Mouse (Mus musculus) limb, embryonic 12.5 days (tissue): ENCODE measurements around the gene Tubb4b. TPM values are rescaled to one million over a fixed set of nuclear protein-coding genes. Genes with fewer than 3 reads are reported as not detected.

Experiments
- ATAC-seq: fragments of 200-750 bp; cut with Nextera tagmentation; 2 replicates; pipeline ENCODE4 v1.8.0; 2017; ENCODE audit warnings: low read depth, moderate TSS enrichment; ENCODE audit not compliant: insufficient number of reproducible peaks, insufficient read depth, low FRiP score, low TSS enrichment
- H3K27ac ChIP-seq: fragments of 300-500 bp; sonication (generic); 2 replicates; pipeline ENCODE4 v1.5.1; 2016; ENCODE audit warnings: mild to moderate bottlenecking, moderate library complexity
- H3K27me3 ChIP-seq: fragments of 300-500 bp; sonication (generic); 2 replicates; pipeline ENCODE4 v1.6.1; 2016; ENCODE audit warnings: mild to moderate bottlenecking, moderate library complexity
- H3K36me3 ChIP-seq: fragments of 300-500 bp; sonication (generic); 2 replicates; pipeline ENCODE4 v1.6.1; 2016; ENCODE audit warnings: mild to moderate bottlenecking, moderate library complexity
- H3K4me1 ChIP-seq: fragments of 300-500 bp; sonication (generic); replicated peaks from 2 replicates; pipeline ENCODE4 v1.6.1; 2016
- H3K4me2 ChIP-seq: fragments of 300-500 bp; sonication (generic); 2 replicates; pipeline ENCODE4 v1.6.1; 2016; ENCODE audit warnings: mild to moderate bottlenecking, moderate library complexity
- H3K4me3 ChIP-seq: fragments of 300-500 bp; sonication (generic); replicated peaks from 2 replicates; pipeline ENCODE4 v1.5.1; 2016; ENCODE audit warnings: mild to moderate bottlenecking
- H3K9ac ChIP-seq: fragments of 300-500 bp; sonication (generic); replicated peaks from 2 replicates; pipeline ENCODE4 v1.6.1; 2016; ENCODE audit warnings: mild to moderate bottlenecking, moderate library complexity
- H3K9me3 ChIP-seq: fragments of 300-500 bp; sonication (generic); 2 replicates; pipeline ENCODE4 v1.6.1; 2016; ENCODE audit warnings: mild to moderate bottlenecking, moderate library complexity
- WGBS: fragments of 180-500 bp; shearing (Covaris S2); methylation state at CpG from one replicate; pipeline ENCODE4 v1.1.7; 2016; 5-methylcytosine and 5-hydroxymethylcytosine counted together
- polyA plus RNA-seq: library from polyadenylated mRNA; unstranded; fragments of >200 nt; fragmentation: Nextera tagmentation; extraction: Ambion mirVana; gene quantifications from 2 replicates; pipeline ENCODE4 v1.2.1, GENCODE M21; 2016

Tubb4b gene
- polyA plus RNA-seq, 1 experiment from 2014 or later = 489 TPM

- H3K27me3 ChIP-seq = peaks cover 67% of the 10 kb centered on the region
- H3K9ac ChIP-seq = no peak overlapping the region
- no peak overlapping the region for H3K27ac ChIP-seq
- no peak overlapping the region for H3K4me3 ChIP-seq
- peaks cover 29% of the 10 kb centered on the region for H3K4me1 ChIP-seq
- 97% methylated on average over 7 of the region's 7 CpGs for WGBS
- no peaks in the 10 kb centered on the region for H3K9me3 ChIP-seq
- no peaks in the 10 kb centered on the region for H3K36me3 ChIP-seq
- ATAC-seq = no peak
- no peak overlapping the region for H3K4me2 ChIP-seq
These were observed 40.0 kb downstream of the Tubb4b start for GRCm38 (mm10) chr2:25184496-25184895.

- peaks cover 73% of the 10 kb centered on the region for H3K27me3 ChIP-seq
- H3K36me3 ChIP-seq = no peaks in the 10 kb centered on the region
- no peak overlapping the region for H3K27ac ChIP-seq
- 69% methylated on average over 2 of the region's 2 CpGs for WGBS
- H3K9ac ChIP-seq = no peak overlapping the region
- peaks cover 39% of the 10 kb centered on the region for H3K4me1 ChIP-seq
- H3K4me2 ChIP-seq = peak overlapping the region; percentile 8; the same call in 1 of the 2 replicates
- ATAC-seq = no peak
- H3K9me3 ChIP-seq = no peaks in the 10 kb centered on the region
- H3K4me3 ChIP-seq = no peak overlapping the region
These were observed 41.2 kb downstream of the Tubb4b start for GRCm38 (mm10) chr2:25183336-25183735.

- H3K4me3 ChIP-seq = peak overlapping the region; percentile 9; the same call in 1 of the 2 replicates
- no peaks in the 10 kb centered on the region for H3K36me3 ChIP-seq
- ATAC-seq = no peak
- no peak overlapping the region for H3K27ac ChIP-seq
- WGBS = 24% methylated on average over 6 of the region's 6 CpGs
- H3K4me1 ChIP-seq = peaks cover 46% of the 10 kb centered on the region
- H3K27me3 ChIP-seq = peaks cover 78% of the 10 kb centered on the region
- H3K9me3 ChIP-seq = no peaks in the 10 kb centered on the region
- H3K9ac ChIP-seq = no peak overlapping the region
- peak overlapping the region; percentile 86 for H3K4me2 ChIP-seq
These were observed 41.8 kb downstream of the Tubb4b start for GRCm38 (mm10) chr2:25182664-25183063.

- H3K36me3 ChIP-seq = no peaks in the 10 kb centered on the region
- WGBS = 1% methylated on average over 17 of the region's 17 CpGs
- peaks cover 53% of the 10 kb centered on the region for H3K4me1 ChIP-seq
- H3K9ac ChIP-seq = peak overlapping the region; percentile 54; the same call in 1 of the 2 replicates
- H3K27ac ChIP-seq = peak overlapping the region; percentile 67; the same call in 1 of the 2 replicates
- peak overlapping the region; percentile 86 for H3K4me2 ChIP-seq
- H3K4me3 ChIP-seq = peak overlapping the region; percentile 58
- peaks cover 81% of the 10 kb centered on the region for H3K27me3 ChIP-seq
- H3K9me3 ChIP-seq = no peaks in the 10 kb centered on the region
- ATAC-seq = no peak
These were observed 42.6 kb downstream of the Tubb4b start for GRCm38 (mm10) chr2:25181891-25182397.

GRCm38 (mm10) chr2:25180973-25181890, 43.3 kb downstream of the Tubb4b start:
- no peaks in the 10 kb centered on the region for H3K9me3 ChIP-seq
- peak; percentile 12; the same call in 1 of the 2 replicates for ATAC-seq
- peak overlapping the region; percentile 67; the same call in 1 of the 2 replicates for H3K27ac ChIP-seq
- no peaks in the 10 kb centered on the region for H3K36me3 ChIP-seq
- peaks cover 76% of the 10 kb centered on the region for H3K27me3 ChIP-seq
- H3K4me1 ChIP-seq = peaks cover 60% of the 10 kb centered on the region
- under 1% methylated on average over 100 of the region's 100 CpGs for WGBS
- peak overlapping the region; percentile 54 for H3K9ac ChIP-seq
- peak overlapping the region; percentile 58 for H3K4me3 ChIP-seq
- H3K4me2 ChIP-seq = peak overlapping the region; percentile 86

GRCm38 (mm10) chr2:25180478-25180903, 44.0 kb downstream of the Tubb4b start, which contains the start of gene Nrarp:
Nrarp (plus strand) TSS chr2:25180758.
- peaks cover 76% of the 10 kb centered on the region for H3K27me3 ChIP-seq
- peak within 1 kb of the TSS; percentile 54 for H3K9ac ChIP-seq
- peaks cover 67% of the 10 kb centered on the region for H3K4me1 ChIP-seq
- under 1% methylated on average over 35 of the region's 35 CpGs for WGBS
- peak within 1 kb of the TSS; percentile 67 for H3K27ac ChIP-seq
- peak within 1 kb of the TSS; percentile 86 for H3K4me2 ChIP-seq
- peak within 1 kb of the TSS; percentile 58 for H3K4me3 ChIP-seq
- ATAC-seq = peak; percentile 68; the same call in 1 of the 2 replicates
- H3K9me3 ChIP-seq = no peaks in the 10 kb centered on the region
- no peaks in the 10 kb centered on the region for H3K36me3 ChIP-seq

GRCm38 (mm10) chr2:25179566-25180217, 44.8 kb downstream of the Tubb4b start:
- Histone ChIP-seq H3K27me3 (peaks cover 68% of the 10 kb centered on the region), H3K4me1 (peaks cover 65% of the 10 kb centered on the region), H3K4me2 (peak overlapping the region; percentile 86), H3K9me3 (no peaks in the 10 kb centered on the region), H3K4me3 (peak overlapping the region; percentile 58), H3K36me3 (no peaks in the 10 kb centered on the region), H3K27ac (peak overlapping the region; percentile 57), H3K9ac (peak overlapping the region; percentile 27; the same call in 1 of the 2 replicates)
- ATAC-seq = 0 out of 2 replicates have a peak, but pooled peaks have one; percentile 0
- WGBS = 14% methylated on average over 15 of the region's 15 CpGs

GRCm38 (mm10) chr2:25178285-25178972, 46.1 kb downstream of the Tubb4b start:
- Histone ChIP-seq H3K27ac (peak overlapping the region; percentile 64), H3K4me3 (no peak overlapping the region), H3K9ac (no peak overlapping the region), H3K4me1 (peaks cover 65% of the 10 kb centered on the region), H3K4me2 (peak overlapping the region; percentile 35), H3K36me3 (no peaks in the 10 kb centered on the region), H3K27me3 (peaks cover 55% of the 10 kb centered on the region), H3K9me3 (no peaks in the 10 kb centered on the region)
- WGBS = 23% methylated on average over 10 of the region's 10 CpGs
- no peak for ATAC-seq

- Histone ChIP-seq H3K4me3 (0 out of 2 replicates have a peak overlapping the region, but pooled peaks have one; percentile 2), H3K4me1 (peaks cover 65% of the 10 kb centered on the region), H3K27me3 (peaks cover 49% of the 10 kb centered on the region), H3K27ac (peak overlapping the region; percentile 64), H3K36me3 (no peaks in the 10 kb centered on the region), H3K9ac (peak overlapping the region; percentile 8; the same call in 1 of the 2 replicates), H3K4me2 (peak overlapping the region; percentile 35), H3K9me3 (no peaks in the 10 kb centered on the region)
- no peak for ATAC-seq
- under 1% methylated on average over 6 of the region's 6 CpGs for WGBS
These were observed 46.8 kb downstream of the Tubb4b start for GRCm38 (mm10) chr2:25177685-25178084.

GRCm38 (mm10) chr2:25177076-25177475, 47.4 kb downstream of the Tubb4b start:
- H3K27me3 ChIP-seq = peaks cover 44% of the 10 kb centered on the region

More at GRCm38 (mm10) chr2:25177076-25177475, 47.4 kb downstream of the Tubb4b start:
- H3K4me1 ChIP-seq = peaks cover 64% of the 10 kb centered on the region
- H3K36me3 ChIP-seq = no peaks in the 10 kb centered on the region
- WGBS = 18% methylated on average over 4 of the region's 4 CpGs
- peak overlapping the region; percentile 64 for H3K27ac ChIP-seq
- H3K4me3 ChIP-seq = 0 out of 2 replicates have a peak overlapping the region, but pooled peaks have one; percentile 2
- peak overlapping the region; percentile 35 for H3K4me2 ChIP-seq
- ATAC-seq = no peak
- no peaks in the 10 kb centered on the region for H3K9me3 ChIP-seq
- H3K9ac ChIP-seq = peak overlapping the region; percentile 8; the same call in 1 of the 2 replicates
